Mouse (Mus musculus): ENCODE measurements around the gene Ccl5. TPM values are rescaled to one million over a fixed set of nuclear protein-coding genes. Genes with fewer than 3 reads are reported as not detected.

Gene Ccl5
- polyA plus RNA-seq, 1 experiment from 2014 or later, result 0.52 TPM

Other genes with a start within 250 kb of the Ccl5 start
- gene Slfn14, start 243.8 kb downstream of the Ccl5 start, polyA plus RNA-seq (2015; fragmentation: Nextera tagmentation; extraction: Ambion mirVana), result 0.20 and 0.41 TPM in 2 replicates
- 32.1 and 39.5 TPM in 2 replicates for gene Ap2b1, start 231.5 kb downstream of the Ccl5 start, polyA plus RNA-seq (2015; fragmentation: Nextera tagmentation; extraction: Ambion mirVana)
- gene Pex12, start 227.9 kb downstream of the Ccl5 start, polyA plus RNA-seq (2015; fragmentation: Nextera tagmentation; extraction: Ambion mirVana), result 7.9 and 8.9 TPM in 2 replicates
- 8.1 and 9.7 TPM in 2 replicates for gene Rasl10b, start 121.4 kb downstream of the Ccl5 start, polyA plus RNA-seq (2015; fragmentation: Nextera tagmentation; extraction: Ambion mirVana)
- 0.11 and 0.13 TPM in 2 replicates for gene Gas2l2, start 101.1 kb downstream of the Ccl5 start, polyA plus RNA-seq (2015; fragmentation: Nextera tagmentation; extraction: Ambion mirVana)
- 0.82 and 1.4 TPM in 2 replicates for gene 1700020L24Rik, start 92.8 kb downstream of the Ccl5 start, polyA plus RNA-seq (2015; fragmentation: Nextera tagmentation; extraction: Ambion mirVana)
- 3.8 and 4.0 TPM in 2 replicates for gene Mmp28, start 67.4 kb downstream of the Ccl5 start, polyA plus RNA-seq (2015; fragmentation: Nextera tagmentation; extraction: Ambion mirVana)
- gene Taf15, start 57.4 kb downstream of the Ccl5 start, polyA plus RNA-seq (2015; fragmentation: Nextera tagmentation; extraction: Ambion mirVana), result 8.8 and 10.5 TPM in 2 replicates
- 0.09 TPM in 1 of 2 replicates, not detected in the other for gene Heatr9, start 8.3 kb downstream of the Ccl5 start, polyA plus RNA-seq (2015; fragmentation: Nextera tagmentation; extraction: Ambion mirVana)
- 3.0 and 7.0 TPM in 2 replicates for gene Ccl9, start 48.1 kb upstream of the Ccl5 start, polyA plus RNA-seq (2015; fragmentation: Nextera tagmentation; extraction: Ambion mirVana)
- 5.5 and 5.9 TPM in 2 replicates for gene Ccl6, start 62.6 kb upstream of the Ccl5 start, polyA plus RNA-seq (2015; fragmentation: Nextera tagmentation; extraction: Ambion mirVana)
- gene Rpl9-ps1, start 115.1 kb upstream of the Ccl5 start, polyA plus RNA-seq (2015; fragmentation: Nextera tagmentation; extraction: Ambion mirVana), result not detected in 2 replicates
- gene Ccl3, start 118.8 kb upstream of the Ccl5 start, polyA plus RNA-seq (2015; fragmentation: Nextera tagmentation; extraction: Ambion mirVana), result 1.0 and 1.1 TPM in 2 replicates
- 1.1 and 1.3 TPM in 2 replicates for gene Ccl4, start 132.1 kb upstream of the Ccl5 start, polyA plus RNA-seq (2015; fragmentation: Nextera tagmentation; extraction: Ambion mirVana)
- gene Wfdc17, start 173.5 kb upstream of the Ccl5 start, polyA plus RNA-seq (2015; fragmentation: Nextera tagmentation; extraction: Ambion mirVana), result 1.4 and 2.2 TPM in 2 replicates
- gene Wfdc18, start 178.5 kb upstream of the Ccl5 start, polyA plus RNA-seq (2015; fragmentation: Nextera tagmentation; extraction: Ambion mirVana), result 6.5 and 6.9 TPM in 2 replicates
- 0.67 and 3.6 TPM in 2 replicates for gene Wfdc21, start 216.4 kb upstream of the Ccl5 start, polyA plus RNA-seq (2015; fragmentation: Nextera tagmentation; extraction: Ambion mirVana)
- 13.2 and 16.4 TPM in 2 replicates for gene Heatr6, start 223.2 kb upstream of the Ccl5 start, polyA plus RNA-seq (2015; fragmentation: Nextera tagmentation; extraction: Ambion mirVana)